Mouse (Mus musculus) spleen, adult 18-20 months (tissue): Measurements from ENCODE around the gene Irs1.

Experiments used
- DNase-seq, 2 experiments: peaks; one replicate each; pipeline ENCODE4 v3.0.0; 2022; ENCODE audit warnings: mixed read lengths in 2 of 2

Irs1 gene

DNA sequence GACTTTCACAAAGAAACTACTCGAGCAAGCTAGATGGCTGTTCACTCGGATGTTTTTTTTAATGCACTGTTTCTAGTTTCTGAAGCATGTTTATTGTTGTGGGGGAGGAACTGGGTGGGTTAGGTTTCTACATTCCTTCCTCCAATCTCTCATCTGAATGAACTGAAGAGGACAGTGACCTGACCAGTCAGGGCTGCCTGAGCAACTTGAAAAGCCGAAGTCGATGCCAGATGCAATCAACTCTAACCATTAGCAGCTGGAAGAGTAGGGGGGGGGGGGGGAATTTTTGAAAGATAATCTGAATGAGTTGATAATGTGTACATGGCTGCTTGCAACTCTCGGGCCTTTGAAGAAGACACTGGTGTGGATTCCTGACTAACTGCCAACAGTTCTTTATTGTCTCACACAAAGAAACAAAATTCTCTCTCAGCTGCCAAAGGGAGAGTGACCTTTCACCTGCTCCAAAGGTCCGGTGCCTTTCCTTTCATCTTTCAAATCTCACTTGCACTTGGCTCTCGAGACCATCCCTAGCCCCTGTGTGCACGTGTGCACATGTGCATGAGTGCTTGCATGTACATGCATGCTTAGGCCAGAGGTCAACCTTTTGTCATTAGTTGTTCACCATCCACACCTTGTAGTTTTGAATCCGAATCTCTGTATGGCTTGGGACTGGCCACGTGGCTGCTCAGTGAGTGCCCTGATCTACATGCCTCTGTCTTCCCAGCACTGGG lies 43.8 kb downstream of the Irs1 start:
- DNase-seq = no peak

DNA sequence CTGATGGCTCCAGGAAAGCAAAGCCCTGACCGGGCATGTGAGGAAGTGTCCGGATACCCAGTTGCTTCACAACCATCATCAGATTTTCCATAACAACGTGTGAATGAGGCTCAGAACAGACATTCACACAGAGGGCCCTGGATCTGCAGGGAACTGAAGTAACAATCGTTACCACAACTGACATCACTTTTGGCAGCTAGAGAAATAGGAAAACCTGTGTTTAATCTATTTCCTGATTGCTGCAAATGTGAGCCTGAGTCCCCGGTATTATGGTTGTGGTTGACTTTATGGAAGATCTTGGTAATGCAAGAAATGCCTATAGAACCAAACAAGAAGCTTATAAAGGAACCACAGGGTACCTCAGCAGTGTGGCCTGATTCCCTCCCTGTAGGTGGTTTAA lies 46.2 kb downstream of the Irs1 start:
- no peak for DNase-seq

DNA sequence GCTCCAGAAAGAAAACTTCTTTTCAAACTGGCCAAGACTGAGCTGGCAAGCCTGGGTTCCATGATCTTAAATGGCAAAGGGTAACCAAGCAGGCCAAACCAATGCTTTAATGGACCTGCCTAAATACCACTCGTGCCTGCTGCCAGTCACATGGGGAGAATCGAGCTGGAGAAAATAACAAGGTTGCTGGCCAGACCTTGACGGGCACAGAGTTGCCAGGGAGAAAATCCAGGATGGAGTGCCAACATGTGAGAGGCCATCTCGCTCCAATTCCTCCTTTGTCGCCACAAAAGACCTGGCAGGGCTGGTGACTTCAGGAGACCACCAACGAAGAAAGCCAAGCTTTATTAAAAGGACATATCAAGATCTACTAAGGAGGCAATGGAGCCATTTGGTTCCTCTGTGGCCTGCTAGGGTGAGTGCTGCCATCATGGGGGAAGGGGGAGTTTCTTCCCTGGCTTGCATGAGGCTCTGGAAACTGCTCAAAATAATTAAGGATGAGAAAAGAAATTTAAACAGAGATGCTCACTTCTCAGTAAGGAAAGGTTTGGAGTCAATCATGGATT lies 47.9 kb downstream of the Irs1 start:
- no peak for DNase-seq

DNA sequence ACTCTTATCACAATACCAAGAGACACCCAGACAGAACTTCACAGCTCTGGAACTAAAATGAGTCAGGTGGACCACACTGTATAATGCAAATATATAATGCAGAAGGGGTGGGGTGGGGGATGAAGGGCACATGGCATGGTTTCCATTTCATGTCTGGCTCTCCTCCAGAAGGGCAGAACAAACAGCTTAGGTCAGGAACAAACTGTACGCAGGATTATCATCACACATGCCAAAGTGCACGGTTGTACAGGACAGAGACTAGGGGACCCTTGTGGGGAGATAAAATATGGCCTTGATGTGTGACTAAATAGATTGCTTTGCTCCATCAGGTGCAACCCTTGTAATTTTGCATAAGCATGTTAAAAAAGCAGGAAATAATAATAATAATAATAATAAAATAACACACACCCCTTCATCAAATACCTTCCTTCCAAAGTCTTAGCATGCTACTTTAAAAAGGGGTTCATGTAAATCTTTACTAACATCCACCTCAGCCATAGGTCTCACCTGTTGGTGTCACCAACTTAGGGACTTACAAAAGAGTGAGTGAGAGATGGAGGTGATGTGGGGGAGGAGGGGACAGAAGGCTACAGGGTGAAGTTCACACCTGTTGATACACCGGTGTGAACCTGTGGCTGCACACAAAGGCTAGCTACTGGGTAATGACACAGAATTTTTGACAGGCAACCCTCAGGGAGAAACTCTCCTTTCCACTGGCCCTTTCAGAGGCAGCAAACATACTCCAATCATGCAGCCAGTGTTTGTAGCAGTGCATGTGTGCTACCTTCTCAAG lies 51.6 kb downstream of the Irs1 start:
- DNase-seq = no peak

DNA sequence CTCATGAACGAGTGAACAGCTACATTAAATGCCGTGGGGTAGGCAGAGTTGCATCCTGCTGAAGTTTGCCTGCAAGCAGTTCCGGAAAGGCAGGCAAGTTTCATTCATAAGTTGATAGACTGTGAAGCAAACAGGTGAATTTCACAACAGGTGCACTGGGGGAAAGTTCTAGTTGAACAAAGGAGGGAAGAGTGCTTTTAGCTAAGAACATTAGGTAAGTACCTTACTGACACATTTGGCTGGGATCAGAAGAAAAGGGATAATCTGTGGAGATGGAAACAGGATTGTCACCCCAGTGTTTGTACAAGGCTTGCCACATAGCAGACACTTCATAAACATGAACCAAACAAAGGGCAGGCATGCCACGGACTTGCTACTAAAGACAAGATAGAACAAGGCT lies 53.0 kb downstream of the Irs1 start:
- no peak for DNase-seq

DNA sequence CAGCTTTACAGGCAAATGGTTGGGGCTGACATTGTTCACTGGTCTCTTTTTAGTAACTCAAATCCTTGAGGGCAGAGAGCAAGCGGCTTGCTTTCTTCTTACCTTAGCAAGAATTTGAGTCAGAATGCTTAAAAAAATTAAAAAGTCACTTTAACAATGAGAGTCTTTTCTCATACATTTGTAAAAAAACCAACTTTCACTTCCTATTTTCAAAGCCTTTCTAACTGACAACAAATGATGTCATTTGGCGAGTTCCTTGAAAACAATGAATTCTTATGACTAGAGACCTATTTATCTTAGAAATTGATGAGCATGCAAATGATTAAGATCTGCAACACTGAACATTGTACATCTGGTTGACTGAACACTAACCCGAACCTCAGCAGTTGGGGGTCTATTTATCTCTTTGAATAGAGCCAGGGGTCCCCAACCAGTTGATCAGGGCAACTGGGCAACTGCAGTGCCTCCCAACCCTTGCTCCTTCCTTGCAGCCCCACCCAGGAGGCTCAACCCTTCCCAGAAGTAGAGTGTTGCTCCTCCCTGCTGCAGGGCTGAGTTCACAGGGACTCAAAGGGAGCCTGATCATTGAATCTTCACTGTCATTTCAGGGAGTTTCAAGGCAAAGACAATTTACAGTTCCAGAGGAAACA lies 55.6 kb downstream of the Irs1 start:
- DNase-seq = no peak

DNA sequence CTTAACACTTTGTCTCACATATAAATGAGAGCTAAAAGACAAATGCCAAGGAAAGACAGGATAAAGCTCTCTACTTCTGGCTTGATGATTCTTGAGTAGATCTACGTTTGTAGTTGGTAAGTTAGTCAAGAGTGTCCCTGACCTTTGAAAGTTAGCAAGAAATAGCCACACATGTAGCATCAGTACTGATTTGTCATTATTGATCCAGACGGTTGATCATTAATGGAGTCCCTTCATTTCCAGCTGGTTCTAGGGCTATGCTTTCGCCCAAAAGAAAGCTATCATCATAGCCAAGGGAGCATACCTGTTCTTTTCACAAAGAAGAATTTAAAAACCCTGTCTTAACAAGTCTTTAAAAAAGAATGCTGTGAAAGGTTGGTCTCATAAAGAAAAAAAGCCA lies 56.6 kb downstream of the Irs1 start:
- no peak for DNase-seq

DNA sequence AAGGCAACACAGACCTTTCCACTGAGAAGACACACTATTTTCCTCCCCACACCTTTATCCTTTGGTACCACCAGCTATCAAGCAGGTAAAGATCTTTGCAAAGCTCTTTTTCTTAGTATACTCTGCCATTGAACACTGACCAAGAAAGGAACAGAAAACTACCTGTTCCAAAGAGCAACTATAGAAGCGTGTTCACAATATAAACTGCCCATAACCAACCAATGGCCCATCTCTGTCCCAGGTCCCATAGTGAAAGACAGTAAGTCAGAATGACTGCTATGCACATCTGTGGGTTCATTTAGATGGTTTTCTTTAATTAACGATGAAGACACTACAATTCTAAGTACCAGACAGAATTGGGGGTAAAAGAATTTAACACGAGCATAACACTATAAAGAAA lies 58.4 kb downstream of the Irs1 start, which contains the start of gene Gm9747:
Gm9747 (plus strand) TSS at position 301 of the 400 bp plus-strand sequence.
- DNase-seq = no peak

DNA sequence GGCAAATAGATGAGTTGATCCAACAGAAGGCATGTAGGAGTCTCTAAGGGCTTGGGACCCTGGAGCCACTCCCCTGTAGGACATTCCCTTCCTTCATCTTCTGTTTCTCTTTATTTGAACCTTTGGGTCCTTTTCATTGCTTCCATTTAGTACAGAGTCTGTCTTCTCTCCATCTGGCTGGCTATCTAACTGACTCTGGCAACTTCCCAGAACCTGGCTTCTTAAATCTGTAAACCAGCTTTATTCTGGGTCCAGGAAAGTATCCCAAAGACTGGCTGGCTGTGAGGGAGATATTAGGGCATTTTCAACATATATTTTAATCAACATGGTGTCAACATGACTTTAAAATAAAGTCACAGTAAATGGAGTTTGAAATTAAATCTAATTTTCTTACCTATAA lies 62.4 kb downstream of the Irs1 start:
- no peak for DNase-seq

DNA sequence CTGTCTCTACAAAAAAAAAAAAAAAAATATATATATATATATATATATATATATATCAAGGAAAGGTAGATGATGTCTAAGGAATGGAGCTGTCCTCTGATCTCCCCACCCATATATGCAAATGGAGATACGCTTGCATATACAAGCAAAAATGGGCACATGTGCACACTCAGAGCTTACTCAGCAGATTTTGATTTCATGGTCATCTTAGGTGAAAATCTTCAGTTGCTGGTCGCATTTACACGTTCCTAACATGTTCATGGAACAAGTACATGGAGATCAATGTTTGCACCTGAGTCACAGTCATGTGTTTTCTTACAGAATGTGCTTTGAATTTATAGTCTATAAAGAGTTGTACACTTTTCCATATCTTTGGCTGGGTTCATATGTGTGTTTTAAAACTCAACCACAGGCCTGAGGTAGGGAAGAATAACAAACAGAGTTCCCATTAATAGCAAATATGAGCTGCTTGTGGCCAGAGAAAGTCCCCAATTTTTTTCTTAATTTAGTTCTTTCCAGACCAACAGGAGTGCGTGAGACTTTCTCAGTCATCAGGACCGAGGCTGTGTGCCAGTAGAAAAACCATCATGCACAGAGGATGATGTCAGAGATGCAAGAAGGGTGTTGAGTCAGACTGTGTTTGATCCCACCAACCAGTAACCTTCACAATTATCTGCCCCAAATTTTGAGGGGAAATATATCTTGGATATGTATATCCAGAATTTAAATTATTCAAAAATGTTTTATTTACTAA lies 68.0 kb downstream of the Irs1 start:
- no peak for DNase-seq

DNA sequence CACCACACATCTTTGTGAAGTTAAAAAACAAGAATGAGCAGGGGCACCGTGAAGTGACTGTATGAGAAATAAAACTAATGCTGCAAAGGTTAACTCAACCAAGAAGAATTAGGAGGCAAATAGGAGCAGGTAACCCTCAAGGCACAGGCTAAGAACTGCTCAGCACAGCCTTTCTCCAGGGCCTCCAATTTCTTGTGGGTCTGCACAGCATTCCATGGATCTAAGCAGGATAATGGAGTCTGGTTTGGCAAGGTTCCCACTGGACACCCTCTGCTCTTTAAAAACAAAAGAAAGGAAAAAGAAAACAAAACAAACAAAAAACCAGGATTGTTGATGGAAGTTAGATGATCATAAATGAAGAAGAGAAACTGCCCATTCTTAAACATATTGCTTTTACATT lies 69.8 kb downstream of the Irs1 start:
- DNase-seq = no peak

DNA sequence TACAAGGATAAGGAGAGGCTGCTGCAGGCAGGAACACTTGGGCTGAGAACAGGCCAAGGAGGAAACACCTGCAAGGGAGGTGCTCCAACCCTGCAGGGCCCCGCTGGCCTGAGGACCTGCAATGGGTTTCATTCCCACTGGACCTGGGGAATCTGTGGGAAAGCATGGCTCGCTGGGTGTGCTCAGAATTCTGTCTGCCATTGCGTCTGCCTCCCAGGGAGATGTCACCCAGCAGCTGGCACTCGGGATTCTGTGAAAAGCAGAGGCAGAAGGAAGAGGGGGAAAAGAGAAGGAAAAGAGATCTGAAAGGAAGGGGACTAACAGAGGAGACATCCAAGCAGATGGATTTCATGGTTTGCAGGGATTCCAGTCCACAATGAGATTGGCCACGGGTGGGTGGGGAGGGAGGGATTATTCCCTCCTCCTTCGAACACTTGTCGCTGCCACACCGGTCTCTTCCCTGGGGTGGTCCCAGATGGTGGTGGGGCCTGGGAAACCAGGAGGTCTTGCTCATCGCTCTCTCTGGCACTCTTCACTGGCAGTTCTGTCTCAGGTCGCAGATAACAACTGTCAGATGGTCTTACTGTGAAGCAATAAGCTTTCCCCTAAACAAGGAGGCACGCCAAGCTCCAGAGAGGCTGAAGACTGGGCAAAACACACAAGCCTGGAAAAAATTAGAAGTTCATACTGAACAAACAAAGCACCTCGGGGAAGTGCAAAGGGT lies 70.4 kb downstream of the Irs1 start:
- no peak for DNase-seq

DNA sequence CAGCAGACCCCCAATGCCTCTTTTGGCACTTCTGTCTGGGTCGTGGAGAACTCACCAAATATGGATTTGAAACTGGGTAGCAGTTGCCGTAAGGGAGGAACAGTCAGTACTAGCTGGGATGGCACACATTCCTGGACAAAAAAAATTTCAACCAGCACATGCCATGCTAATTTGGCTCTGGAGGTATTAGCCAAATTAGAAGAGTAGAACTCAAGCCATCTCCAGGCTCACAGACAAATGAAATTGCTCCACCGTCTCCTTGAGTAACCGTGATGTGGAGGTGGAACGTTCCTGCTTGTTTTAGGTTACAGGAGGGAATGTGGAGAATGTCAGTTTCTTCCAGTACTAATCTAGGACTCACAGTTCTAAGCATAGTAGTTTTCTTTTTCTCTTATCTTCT lies 83.7 kb downstream of the Irs1 start:
- DNase-seq = no peak

DNA sequence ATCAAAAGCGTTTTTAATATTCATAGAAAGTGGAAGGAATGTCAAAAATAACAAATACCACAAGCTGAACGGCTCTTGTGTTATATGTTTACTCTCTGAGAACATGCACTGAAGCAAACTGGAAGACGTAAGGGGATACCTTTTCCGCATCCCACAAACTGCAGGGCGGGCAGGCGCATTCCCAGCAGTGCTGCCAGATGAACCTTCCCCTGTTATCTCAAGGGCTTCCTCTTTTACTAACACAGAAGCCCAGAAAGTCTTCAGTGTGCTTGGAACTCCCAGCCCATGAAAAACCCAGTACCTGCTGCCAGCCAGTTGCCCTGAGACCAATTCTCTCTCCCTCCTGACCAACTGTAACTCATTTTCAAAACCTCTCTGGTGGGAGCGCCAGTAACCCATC lies 90.6 kb downstream of the Irs1 start:
- DNase-seq = no peak

DNA sequence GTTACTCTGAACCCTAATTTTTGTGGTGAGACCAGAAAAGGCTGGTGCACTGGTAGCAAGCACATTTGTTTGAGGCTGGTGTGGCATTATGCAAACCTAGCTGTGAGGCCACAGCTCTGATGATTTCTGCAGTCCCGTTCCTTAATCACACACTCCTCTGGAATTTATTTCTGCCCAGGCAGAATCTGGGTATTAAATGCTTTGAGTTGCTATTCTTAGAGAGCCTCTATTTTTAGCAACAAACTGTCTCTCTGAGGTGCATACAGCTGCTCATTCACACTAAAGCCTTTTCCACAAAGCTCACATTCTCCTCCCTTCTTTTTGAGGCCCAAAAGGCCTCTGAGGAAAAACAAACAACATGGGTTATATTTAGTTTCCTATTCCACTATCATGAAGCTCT lies 91.3 kb downstream of the Irs1 start:
- DNase-seq = no peak

DNA sequence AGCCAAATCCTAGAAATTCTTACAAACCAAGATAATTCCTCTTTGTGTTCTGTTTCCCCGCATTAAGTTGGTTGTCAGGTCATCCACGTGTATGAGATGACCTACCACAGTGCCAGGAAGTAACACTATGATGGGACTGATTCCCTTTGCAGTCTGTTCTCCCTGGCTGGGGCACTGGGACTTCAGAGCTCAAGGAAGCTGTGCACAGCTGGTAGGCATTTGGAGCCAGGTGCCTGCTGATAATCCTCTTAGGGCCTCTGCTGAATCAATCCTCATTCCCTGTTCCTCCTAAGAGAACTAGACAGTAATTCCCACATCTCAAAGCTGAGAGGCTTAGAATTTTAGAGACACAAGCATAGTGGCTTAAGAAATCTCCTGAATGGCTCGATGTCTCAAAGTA lies 99.6 kb downstream of the Irs1 start:
- DNase-seq = no peak

DNA sequence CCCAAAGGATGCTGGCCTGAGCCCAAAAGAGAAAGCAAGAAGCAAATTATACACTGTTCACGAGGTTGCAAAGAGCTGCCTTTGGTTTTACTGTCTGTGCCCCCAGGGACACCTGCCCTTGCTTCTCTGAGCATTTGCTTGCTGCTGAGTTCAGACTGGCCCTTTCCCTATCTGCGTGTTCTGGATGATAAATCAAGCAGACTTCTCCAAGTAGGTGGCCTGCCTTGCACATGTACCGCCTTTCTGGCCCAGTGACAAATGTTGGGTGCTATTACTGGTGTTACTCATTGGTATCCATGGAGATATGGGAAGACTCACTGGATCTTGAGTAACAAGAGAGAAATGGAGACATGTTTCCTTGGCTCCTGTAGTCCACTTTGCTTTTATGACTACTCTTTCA lies 101.7 kb downstream of the Irs1 start:
- DNase-seq = no peak

DNA sequence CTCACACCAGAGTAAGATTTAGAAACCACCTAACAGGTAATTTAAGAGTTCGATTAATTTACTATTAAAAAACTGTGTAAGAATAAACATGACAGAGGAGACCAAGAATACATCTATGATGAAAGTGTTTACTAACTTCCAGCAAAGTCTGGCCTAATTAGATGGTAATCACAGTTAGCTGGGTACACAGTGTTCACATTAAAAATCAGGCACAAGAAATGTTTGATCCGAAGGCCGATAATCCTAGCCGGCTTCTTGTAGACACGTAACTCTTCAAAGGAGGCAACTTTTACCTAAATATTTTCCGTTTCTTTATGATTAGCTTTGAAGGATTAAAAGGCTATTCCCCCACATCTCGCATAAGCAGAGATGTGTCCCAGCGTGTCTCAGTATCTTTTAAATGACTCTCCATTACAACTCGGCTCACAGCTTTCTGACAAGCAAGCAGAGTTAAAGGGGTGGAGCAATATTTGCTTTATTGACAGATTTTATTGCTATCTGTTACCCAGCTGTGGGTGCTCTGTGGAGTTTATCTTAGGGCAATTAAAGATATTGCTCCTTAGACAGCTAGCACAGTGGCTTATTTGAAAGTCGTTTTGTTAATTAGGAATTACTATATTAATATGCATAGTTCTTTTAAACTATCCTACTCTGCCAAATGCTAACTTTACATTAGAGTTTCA lies 102.5 kb downstream of the Irs1 start:
- DNase-seq = no peak

DNA sequence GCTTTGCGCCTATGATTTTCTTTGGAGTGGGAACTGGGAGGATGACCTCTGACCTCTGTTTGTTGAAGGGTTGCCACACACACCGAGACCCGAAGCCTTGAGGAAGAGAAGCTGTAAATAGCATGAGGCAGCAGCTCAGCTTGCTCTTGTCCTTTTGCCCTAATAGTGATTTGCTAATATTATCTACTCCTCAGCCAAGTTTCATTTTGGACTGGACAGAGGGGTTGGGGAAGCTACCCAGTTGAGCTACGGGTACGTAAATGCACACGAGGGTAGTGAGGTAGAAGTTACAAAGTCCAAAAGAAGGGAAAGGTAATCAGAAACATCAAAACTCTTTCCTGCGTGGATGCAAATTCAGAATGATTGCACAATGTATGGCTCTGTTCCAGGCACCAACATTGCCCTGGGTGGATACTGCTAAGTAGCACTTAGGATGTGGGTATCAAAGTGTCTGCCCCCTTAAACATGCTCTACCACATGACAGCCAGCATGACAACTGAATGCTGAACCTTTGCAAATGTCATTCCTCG lies 107.2 kb downstream of the Irs1 start:
- no peak for DNase-seq
